Mouse (Mus musculus) neural tube, embryonic 15.5 days (tissue): ENCODE measurements at regions not wholly inside any gene's neighbourhood (a gene's known extent, or its start where the extent isn't known, plus 50 kb on each side); places are given as distances from the start of the nearest gene placed in this dataset.

Experiments
- ATAC-seq: fragments of 200-750 bp; cut with Nextera tagmentation; 2 replicates; pipeline ENCODE4 v1.8.0; 2017; ENCODE audit warnings: mild to moderate bottlenecking, moderate TSS enrichment, moderate library complexity; ENCODE audit not compliant: low FRiP score
- H3K27ac ChIP-seq: fragments of 300-500 bp; sonication (generic); replicated peaks from 2 replicates; pipeline ENCODE4 v1.5.1; 2015; ENCODE audit warnings: mild to moderate bottlenecking, inconsistent platforms
- H3K27me3 ChIP-seq: fragments of 300-500 bp; sonication (generic); replicated peaks from 2 replicates; pipeline ENCODE4 v1.6.1; 2015; ENCODE audit warnings: inconsistent platforms
- H3K36me3 ChIP-seq: fragments of 300-500 bp; sonication (generic); 2 replicates; pipeline ENCODE4 v1.6.1; 2015; ENCODE audit warnings: inconsistent platforms
- H3K4me1 ChIP-seq: fragments of 300-500 bp; sonication (generic); 2 replicates; pipeline ENCODE4 v1.6.1; 2015; ENCODE audit warnings: inconsistent platforms
- H3K4me2 ChIP-seq: fragments of 300-500 bp; sonication (generic); 2 replicates; pipeline ENCODE4 v1.6.1; 2015; ENCODE audit warnings: inconsistent platforms, mild to moderate bottlenecking, moderate library complexity
- H3K4me3 ChIP-seq: fragments of 300-500 bp; sonication (generic); replicated peaks from 2 replicates; pipeline ENCODE4 v1.5.1; 2015; ENCODE audit warnings: mild to moderate bottlenecking, inconsistent platforms
- H3K9ac ChIP-seq: fragments of 300-500 bp; sonication (generic); replicated peaks from 2 replicates; pipeline ENCODE4 v1.6.1; 2015; ENCODE audit warnings: mild to moderate bottlenecking, inconsistent platforms
- H3K9me3 ChIP-seq: fragments of 300-500 bp; sonication (generic); replicated peaks from 2 replicates; pipeline ENCODE4 v1.6.1; 2016; ENCODE audit warnings: inconsistent platforms
- WGBS: fragments of 180-500 bp; shearing (Covaris S2); methylation state at CpG from one replicate; pipeline ENCODE4 v1.1.7; 2015; ENCODE audit warnings: mixed read lengths; 5-methylcytosine and 5-hydroxymethylcytosine counted together

- H3K4me2 ChIP-seq: no peak overlapping the region
- no peak overlapping the region for H3K9ac ChIP-seq
- H3K27me3 ChIP-seq: no peaks in the 10 kb centered on the region; the same call in 1 of the 2 replicates
- no peaks in the 10 kb centered on the region for H3K36me3 ChIP-seq
- H3K9me3 ChIP-seq: no peaks in the 10 kb centered on the region
- H3K27ac ChIP-seq: no peak overlapping the region
- peaks cover 37% of the 10 kb centered on the region for H3K4me1 ChIP-seq
- no peak for ATAC-seq
- 16% methylated on average over 3 of the region's 3 CpGs for WGBS
- no peak overlapping the region for H3K4me3 ChIP-seq
Measured at GRCm38 (mm10) chr1:61146222-61146723, 168.5 kb downstream of the Icos start.

- Histone ChIP-seq H3K36me3 (no peaks in the 10 kb centered on the region), H3K4me1 (0 out of 2 replicates have a peak, but pooled peaks cover 3% of the 10 kb centered on the region), H3K9ac (no peak overlapping the region), H3K27me3 (no peaks in the 10 kb centered on the region; the same call in 1 of the 2 replicates), H3K4me2 (no peak overlapping the region), H3K27ac (no peak overlapping the region), H3K4me3 (no peak overlapping the region), H3K9me3 (no peaks in the 10 kb centered on the region)
- 55% methylated on average over 2 of the region's 2 CpGs for WGBS
- ATAC-seq: no peak
Measured at GRCm38 (mm10) chr1:61151742-61152141, 174.0 kb downstream of the Icos start.

GRCm38 (mm10) chr1:61152157-61152556 is 174.4 kb downstream of the Icos start:
- H3K9ac ChIP-seq: no peak overlapping the region
- 0 out of 2 replicates have a peak, but pooled peaks cover 2% of the 10 kb centered on the region for H3K4me1 ChIP-seq
- H3K9me3 ChIP-seq: no peaks in the 10 kb centered on the region
- H3K4me2 ChIP-seq: no peak overlapping the region
- no peak for ATAC-seq
- no peak overlapping the region for H3K4me3 ChIP-seq
- no peaks in the 10 kb centered on the region for H3K36me3 ChIP-seq
- H3K27me3 ChIP-seq: no peaks in the 10 kb centered on the region; the same call in 1 of the 2 replicates
- no peak overlapping the region for H3K27ac ChIP-seq
- WGBS: 73% methylated on average over 5 of the region's 5 CpGs

- 93% methylated on average over 3 of the region's 3 CpGs for WGBS
- H3K4me1 ChIP-seq: no peaks in the 10 kb centered on the region
Measured at GRCm38 (mm10) chr1:61154216-61154615, 176.5 kb downstream of the Icos start.

GRCm38 (mm10) chr1:61157271-61157670 is 179.5 kb downstream of the Icos start:
- no peaks in the 10 kb centered on the region for H3K27me3 ChIP-seq
- H3K9ac ChIP-seq: no peak overlapping the region
- H3K27ac ChIP-seq: no peak overlapping the region
- no peaks in the 10 kb centered on the region for H3K36me3 ChIP-seq
- H3K4me2 ChIP-seq: no peak overlapping the region
- 46% methylated on average over 4 of the region's 4 CpGs for WGBS
- H3K4me1 ChIP-seq: no peaks in the 10 kb centered on the region
- no peaks in the 10 kb centered on the region for H3K9me3 ChIP-seq
- no peak overlapping the region for H3K4me3 ChIP-seq
- no peak for ATAC-seq

More at GRCm38 (mm10) chr1:61154216-61154615, 176.5 kb downstream of the Icos start:
- Histone ChIP-seq H3K9me3 (no peaks in the 10 kb centered on the region), H3K9ac (no peak overlapping the region), H3K27ac (no peak overlapping the region), H3K4me3 (no peak overlapping the region), H3K27me3 (no peaks in the 10 kb centered on the region), H3K4me2 (no peak overlapping the region), H3K36me3 (no peaks in the 10 kb centered on the region)
- ATAC-seq: no peak

GRCm38 (mm10) chr1:61160505-61160904 is 182.8 kb downstream of the Icos start:
- WGBS: 87% methylated on average over 3 of the region's 3 CpGs
- H3K9ac ChIP-seq: no peak overlapping the region

GRCm38 (mm10) chr1:61164271-61164670 is 186.5 kb downstream of the Icos start:
- Histone ChIP-seq H3K4me1 (no peaks in the 10 kb centered on the region), H3K4me2 (no peak overlapping the region), H3K36me3 (no peaks in the 10 kb centered on the region), H3K9ac (no peak overlapping the region), H3K27me3 (no peaks in the 10 kb centered on the region), H3K4me3 (no peak overlapping the region), H3K9me3 (no peaks in the 10 kb centered on the region), H3K27ac (no peak overlapping the region)
- no peak for ATAC-seq
- 88% methylated on average over 2 of the region's 2 CpGs for WGBS

More at GRCm38 (mm10) chr1:61160505-61160904, 182.8 kb downstream of the Icos start:
- H3K4me1 ChIP-seq: no peaks in the 10 kb centered on the region
- H3K4me2 ChIP-seq: no peak overlapping the region
- no peak overlapping the region for H3K4me3 ChIP-seq
- ATAC-seq: no peak
- H3K9me3 ChIP-seq: no peaks in the 10 kb centered on the region
- H3K27me3 ChIP-seq: no peaks in the 10 kb centered on the region
- no peaks in the 10 kb centered on the region for H3K36me3 ChIP-seq
- no peak overlapping the region for H3K27ac ChIP-seq

- Histone ChIP-seq H3K9me3 (no peaks in the 10 kb centered on the region), H3K4me2 (no peak overlapping the region), H3K27me3 (no peaks in the 10 kb centered on the region), H3K9ac (no peak overlapping the region), H3K27ac (no peak overlapping the region), H3K36me3 (no peaks in the 10 kb centered on the region), H3K4me3 (no peak overlapping the region), H3K4me1 (no peaks in the 10 kb centered on the region)
- no peak for ATAC-seq
- WGBS: 80% methylated on average over 6 of the region's 6 CpGs
Measured at GRCm38 (mm10) chr1:61171941-61172340, 194.2 kb downstream of the Icos start.

GRCm38 (mm10) chr1:61172946-61173345 is 195.2 kb downstream of the Icos start:
- Histone ChIP-seq H3K4me2 (no peak overlapping the region), H3K27me3 (no peaks in the 10 kb centered on the region), H3K4me3 (no peak overlapping the region), H3K36me3 (no peaks in the 10 kb centered on the region), H3K4me1 (no peaks in the 10 kb centered on the region), H3K9me3 (no peaks in the 10 kb centered on the region), H3K9ac (no peak overlapping the region), H3K27ac (no peak overlapping the region)
- 86% methylated on average over 6 of the region's 6 CpGs for WGBS
- no peak for ATAC-seq

- Histone ChIP-seq H3K4me3 (no peak overlapping the region), H3K27me3 (no peaks in the 10 kb centered on the region), H3K36me3 (no peaks in the 10 kb centered on the region), H3K27ac (no peak overlapping the region), H3K4me2 (no peak overlapping the region), H3K9ac (no peak overlapping the region), H3K9me3 (no peaks in the 10 kb centered on the region), H3K4me1 (peaks cover 11% of the 10 kb centered on the region)
- 92% methylated on average over 2 of the region's 2 CpGs for WGBS
- no peak for ATAC-seq
Measured at GRCm38 (mm10) chr1:61175239-61175638, 197.5 kb downstream of the Icos start.

- Histone ChIP-seq H3K4me1 (peaks cover 29% of the 10 kb centered on the region), H3K36me3 (no peaks in the 10 kb centered on the region), H3K9ac (no peak overlapping the region), H3K9me3 (no peaks in the 10 kb centered on the region), H3K4me2 (peak overlapping the region; percentile 19; the same call in 1 of the 2 replicates), H3K27me3 (no peaks in the 10 kb centered on the region), H3K27ac (no peak overlapping the region; the same call in 1 of the 2 replicates), H3K4me3 (no peak overlapping the region)
- WGBS: 19% methylated on average over 9 of the region's 9 CpGs
- ATAC-seq: no peak
Measured at GRCm38 (mm10) chr1:61179461-61179860, 201.7 kb downstream of the Icos start.

GRCm38 (mm10) chr1:61181099-61181821 is 203.5 kb downstream of the Icos start:
- no peaks in the 10 kb centered on the region for H3K9me3 ChIP-seq
- peak overlapping the region; percentile 52 for H3K4me2 ChIP-seq
- no peaks in the 10 kb centered on the region for H3K27me3 ChIP-seq
- peak overlapping the region; percentile 14; the same call in 1 of the 2 replicates for H3K4me3 ChIP-seq
- H3K9ac ChIP-seq: peak overlapping the region; percentile 21; the same call in 1 of the 2 replicates
- peak overlapping the region; percentile 74 for H3K27ac ChIP-seq
- peak; percentile 90 for ATAC-seq
- H3K36me3 ChIP-seq: no peaks in the 10 kb centered on the region
- H3K4me1 ChIP-seq: peaks cover 29% of the 10 kb centered on the region
- WGBS: 11% methylated on average over 15 of the region's 15 CpGs
